Mouse (Mus musculus) thymus, adult 2 months (tissue): ENCODE data around the gene Tex13c2. TPM values are rescaled to one million over a fixed set of nuclear protein-coding genes. Genes with fewer than 3 reads are reported as not detected.

Experiments used
- DNase-seq: peaks from one replicate; pipeline ENCODE4 v3.0.0; 2021
- H3K27ac ChIP-seq: fragments of 200-500 bp; 2 replicates; pipeline ENCODE4 v1.5.1; 2012; ENCODE audit warnings: low read length, control low read depth; ENCODE audit not compliant: control insufficient read depth, insufficient read depth
- H3K27me3 ChIP-seq: fragments of 200-500 bp; 2 replicates; pipeline ENCODE4 v1.6.1; 2012; ENCODE audit warnings: mild to moderate bottlenecking, low read length, moderate library complexity, mixed read lengths; ENCODE audit not compliant: control insufficient read depth, insufficient read depth
- H3K36me3 ChIP-seq: fragments of 200-500 bp; 2 replicates; pipeline ENCODE4 v1.6.1; 2012; ENCODE audit warnings: mild to moderate bottlenecking, low read length, moderate library complexity; ENCODE audit not compliant: control insufficient read depth, insufficient read depth
- H3K4me1 ChIP-seq: fragments of 200-500 bp; replicated peaks from 2 replicates; pipeline ENCODE4 v1.6.1; 2012; ENCODE audit warnings: low read length; ENCODE audit not compliant: control insufficient read depth, insufficient read depth
- H3K4me3 ChIP-seq: fragments of 200-500 bp; 2 replicates; pipeline ENCODE4 v1.5.1; 2012; ENCODE audit warnings: mild to moderate bottlenecking, low read length, control low read depth, moderate library complexity; ENCODE audit not compliant: control insufficient read depth, insufficient read depth
- CTCF ChIP-seq: fragments of 200-500 bp; IDR thresholded peaks from 2 replicates; pipeline ENCODE4 v1.5.1; 2012; ENCODE audit warnings: mild to moderate bottlenecking, control low read depth, low read length, moderate library complexity, borderline replicate concordance; ENCODE audit not compliant: control insufficient read depth, poor library complexity, insufficient read depth; ENCODE audit errors: extremely low read depth
- POLR2A ChIP-seq: fragments of 200-500 bp; IDR thresholded peaks from 2 replicates; pipeline ENCODE4 v1.6.1; 2012; ENCODE audit warnings: mild to moderate bottlenecking, low read length, control low read depth, moderate library complexity; ENCODE audit not compliant: control insufficient read depth, poor library complexity, insufficient read depth; ENCODE audit errors: extremely low read depth
- WGBS: fragments of 180-500 bp; shearing (Covaris S2); methylation state at CpG from one replicate; pipeline ENCODE4 v1.1.7; 2018; 5-methylcytosine and 5-hydroxymethylcytosine counted together
- polyA plus RNA-seq: library from polyadenylated mRNA; depleted of rRNA; stranded (reverse); fragments of >200 nt; gene quantifications from 2 replicates; pipeline ENCODE4 v1.2.3, GENCODE M21; 2012; rRNA removed

The Tex13c2 gene
- polyA plus RNA-seq, 1 experiment, result 0.44 TPM

- TF ChIP-seq POLR2A (no peak), CTCF (no peak)
- H3K27ac ChIP-seq, result no peak overlapping the region
- 3% methylated on average over 5 of the region's 5 CpGs for WGBS
- H3K4me3 ChIP-seq, result no peak overlapping the region
- H3K36me3 ChIP-seq, result no peaks in the 10 kb centered on the region
- peaks cover 3% of the 10 kb centered on the region for H3K4me1 ChIP-seq
- no peaks in the 10 kb centered on the region for H3K27me3 ChIP-seq
- peak; percentile 78 for DNase-seq
Measured at GRCm38 (mm10) chrX:42540756-42541053, 51.2 kb downstream of the Tex13c2 start.

Other genes with a start within 250 kb of the Tex13c2 start
- 102 and 114 TPM in 2 replicates for gene Sh2d1a, start 12.8 kb downstream of the Tex13c2 start, polyA plus RNA-seq